In the genomic region with DNA sequence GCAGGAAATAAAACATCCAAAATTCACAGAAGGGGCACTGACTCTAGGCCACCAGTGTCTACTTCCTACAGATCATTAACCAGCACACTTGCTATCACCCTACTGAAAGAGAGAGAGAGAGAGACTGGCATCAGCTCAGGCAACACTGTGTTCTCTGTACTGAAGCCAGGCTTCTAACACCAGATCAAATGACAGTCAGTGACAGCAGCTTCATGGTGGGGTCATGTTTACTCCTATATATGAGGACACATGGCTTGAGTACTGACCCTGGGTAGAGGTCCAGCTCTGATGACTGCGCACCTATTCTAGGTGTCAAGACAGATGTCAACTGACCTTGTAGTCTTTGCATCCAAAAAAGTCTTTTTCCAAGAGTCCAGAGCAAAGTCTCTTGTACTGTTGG, we compare ENCODE assay signal across 19 mouse cellular contexts. TPM values are rescaled to one million over a fixed set of nuclear protein-coding genes. Genes with fewer than 3 reads are reported as not detected.
DNase-seq lines count a peak whose midpoint lies in the region; ATAC-seq lines count a peak whose summit lies in the region.
"Had no signal": no experiment of that assay in that cellular context is flagged by ENCODE, and none has a peak within 500 bp of the region (broad histone marks: within the 10 kb centered on the region; RNA-seq: fewer than 3 reads in every experiment).

No protein-coding gene starts in this region.

- no peak overlapping the region for H3K4me2 ChIP-seq in kidney, embryonic 16.5 days (replicated peaks; ENCODE audit: low read depth, low read length)
- no peak overlapping the region for H3K4me2 ChIP-seq in liver, embryonic 16.5 days (ENCODE audit: low read depth, low read length)

- no peak overlapping the region for H3K4me3 ChIP-seq in kidney, embryonic 16.5 days (ENCODE audit: low read length)
- H3K4me3 ChIP-seq in liver, embryonic 16.5 days (ENCODE audit: low read depth, low read length) = no peak overlapping the region

- peak; percentile 18; the same call in 1 of the 2 replicates for ATAC-seq in kidney, embryonic 16.5 days (ENCODE audit: low FRiP score, low TSS enrichment)
- ATAC-seq in liver, embryonic 16.5 days (ENCODE audit: low read depth) = 0 out of 2 replicates have a peak, but pooled peaks have one; percentile 7

- intact Hi-C loops in heart, postnatal 14 days (cut with DNase I) = loop anchor here (5.0 kb wide), 1 partner anchor 38 kb away; no protein-coding TSS in a partner anchor

- no peak overlapping the region for H3K9ac ChIP-seq in kidney, embryonic 16.5 days (replicated peaks; ENCODE audit: low read length)
- no peak overlapping the region for H3K9ac ChIP-seq in liver, embryonic 16.5 days (ENCODE audit: low read depth, low read length)
- H3K9ac ChIP-seq: embryonic facial prominence, embryonic 13.5 days had no signal

- H3K36me3 ChIP-seq in kidney, embryonic 16.5 days (ENCODE audit: insufficient read depth, low read length) = no peaks in the 10 kb centered on the region
- H3K36me3 ChIP-seq in liver, embryonic 16.5 days (ENCODE audit: control insufficient read depth, insufficient read depth) = no peaks in the 10 kb centered on the region
- H3K36me3 ChIP-seq: embryonic facial prominence, embryonic 13.5 days; forebrain, embryonic 10.5 days; hindbrain, embryonic 10.5 days; midbrain, embryonic 12.5 days had no signal

- WGBS in kidney, embryonic 16.5 days = 75% methylated on average over 1 of the region's 1 CpGs
- 83% methylated on average over 1 of the region's 1 CpGs for WGBS in liver, embryonic 16.5 days (ENCODE audit: insufficient replicate concordance)

- H3K27me3 ChIP-seq in kidney, embryonic 16.5 days (ENCODE audit: insufficient read depth, low read length) = no peaks in the 10 kb centered on the region
- no peaks in the 10 kb centered on the region for H3K27me3 ChIP-seq in liver, embryonic 16.5 days (ENCODE audit: control insufficient read depth, insufficient read depth, low read depth, low read length)
- H3K27me3 ChIP-seq: embryonic facial prominence, embryonic 13.5 days; midbrain, embryonic 12.5 days had no signal

- H3K27ac ChIP-seq in kidney, embryonic 16.5 days (ENCODE audit: low read length) = no peak overlapping the region
- H3K27ac ChIP-seq in liver, embryonic 16.5 days (ENCODE audit: low read length) = no peak overlapping the region
- H3K27ac ChIP-seq: embryonic facial prominence, embryonic 13.5 days; forebrain, embryonic 10.5 days; hindbrain, embryonic 10.5 days; midbrain, embryonic 12.5 days had no signal

- peak; percentile 42 for DNase-seq in heart, adult 8-10 months (ENCODE audit: low spot score)
- DNase-seq in heart, postnatal 14 days = no peak
- DNase-seq in kidney, adult 11 months = no peak
- DNase-seq in gastrocnemius, adult 8-10 months (ENCODE audit: low spot score in 2 of 2) = peak; percentile 56 to 74
- no peak for DNase-seq in spleen, adult 12 weeks (ENCODE audit: low spot score)
- no peak for DNase-seq in embryo, embryonic 11 days
- DNase-seq: adrenal gland, postnatal 10 days; cerebellum, postnatal 36 days; layer of hippocampus, postnatal 36 days; lung, postnatal 14 days; right cerebral cortex, postnatal 25 days; thymus, adult 2 months had no signal

- peaks cover 23% of the 10 kb centered on the region for H3K4me1 ChIP-seq in kidney, embryonic 16.5 days (ENCODE audit: insufficient read depth, low read length)
- H3K4me1 ChIP-seq in liver, embryonic 16.5 days (ENCODE audit: control insufficient read depth, low read depth, low read length) = peaks cover 16% of the 10 kb centered on the region

- no peaks in the 10 kb centered on the region for H3K9me3 ChIP-seq in kidney, embryonic 16.5 days (ENCODE audit: low read length)
- H3K9me3 ChIP-seq in liver, embryonic 16.5 days (replicated peaks; ENCODE audit: control insufficient read depth, low read length) = no peaks in the 10 kb centered on the region
- H3K9me3 ChIP-seq: embryonic facial prominence, embryonic 13.5 days; forebrain, embryonic 10.5 days; G1E; hindbrain, embryonic 10.5 days; midbrain, embryonic 12.5 days had no signal

RNA-seq across cellular contexts. Expression of a gene that starts 41.8 kb away (rescaled TPM):
- 10 to 100 TPM; 18.7 to 27.2 (median 24.4) TPM for total RNA-seq in heart, adult 8-10 months (2022)
- total RNA-seq in heart, postnatal 14 days (2021) = 10 to 100 TPM; 25.1 to 27.3 TPM
- 16.7 and 18.1 TPM in 2 replicates for polyA plus RNA-seq in kidney, embryonic 16.5 days (2015; fragmentation: Nextera tagmentation; extraction: Ambion mirVana)
- total RNA-seq in gastrocnemius, adult 8-10 months (2022) = 100 to 1,000 TPM; 186 to 243 (median 221) TPM
- 4.2 and 4.3 TPM in 2 replicates for polyA plus RNA-seq in liver, embryonic 16.5 days (2015; fragmentation: Nextera tagmentation; extraction: Ambion mirVana)

RNA-seq across cellular contexts. Expression of a gene that starts 41.8 kb away (rescaled TPM):
- total RNA-seq in heart, adult 8-10 months (2022) = 10 to 100 TPM in 3 of 4 experiments, 1 to 10 TPM in 1; 7.3 to 10.4 (median 10.2) TPM
- 10 to 100 TPM; 10.1 to 13.5 TPM for total RNA-seq in heart, postnatal 14 days (2021)
- polyA plus RNA-seq in kidney, embryonic 16.5 days (2015; fragmentation: Nextera tagmentation; extraction: Ambion mirVana) = 14.0 and 15.0 TPM in 2 replicates
- total RNA-seq in gastrocnemius, adult 8-10 months (2022) = 10 to 100 TPM in 1 of 4 experiments, 1 to 10 TPM in 3; 6.7 to 10.5 (median 7.5) TPM
- 3.5 and 4.2 TPM in 2 replicates for polyA plus RNA-seq in liver, embryonic 16.5 days (2015; fragmentation: Nextera tagmentation; extraction: Ambion mirVana)

Comparison
In these comparisons a context has a peak if more than half of its experiments do, and no peak if none do; other contexts are left out.
1. DNase-seq: peak in heart, adult 8-10 months (single experiment) and gastrocnemius, adult 8-10 months (2 of 2); none in heart, postnatal 14 days (0 of 2), kidney, adult 11 months (single experiment), spleen, adult 12 weeks (single experiment) and embryo, embryonic 11 days (single experiment).
2. RNA of a gene that starts 41.8 kb away (total RNA-seq): 186 to 243 TPM in gastrocnemius, adult 8-10 months; 25.1 to 27.3 TPM in heart, postnatal 14 days and 18.7 to 27.2 TPM in heart, adult 8-10 months; every median in the first group is over 4 times any median in the second.